Mouse (Mus musculus) myocyte (in vitro differentiated cells): Measurements from ENCODE around the gene Atp6v1e2. TPM values are rescaled to one million over a fixed set of nuclear protein-coding genes. Genes with fewer than 3 reads are reported as not detected.

ENCODE experiments used
- H3K27me3 ChIP-seq: one replicate; pipeline ENCODE4 v1.6.1; 2011; ENCODE audit not compliant: control insufficient read depth, insufficient read depth, insufficient read length
- H3K36me3 ChIP-seq: one replicate; pipeline ENCODE4 v1.6.1; 2011; ENCODE audit not compliant: control insufficient read depth, insufficient read depth
- H3K4me2 ChIP-seq: one replicate; pipeline ENCODE4 v1.6.1; 2011; ENCODE audit warnings: low read depth, control low read depth
- H3K4me3 ChIP-seq: one replicate; pipeline ENCODE4 v1.5.1; 2011; ENCODE audit warnings: mild to moderate bottlenecking, control low read depth, moderate library complexity
- H3K79me2 ChIP-seq: one replicate; pipeline ENCODE4 v1.6.1; 2011; ENCODE audit not compliant: control insufficient read depth, insufficient read depth
- H3ac ChIP-seq: one replicate; pipeline ENCODE4 v1.6.1; 2011; ENCODE audit not compliant: control insufficient read depth, insufficient read length
- CEBPB ChIP-seq: IDR thresholded peaks from 2 replicates; pipeline ENCODE4 v1.6.1; 2011; ENCODE audit warnings: mild to moderate bottlenecking, moderate library complexity; ENCODE audit not compliant: poor library complexity, insufficient read depth, severe bottlenecking
- E2F4 ChIP-seq: IDR thresholded peaks from one replicate; pipeline ENCODE4 v1.6.1; 2011; ENCODE audit warnings: mild to moderate bottlenecking, control low read depth, moderate library complexity; ENCODE audit not compliant: insufficient read depth
- MAX ChIP-seq: IDR thresholded peaks from one replicate; pipeline ENCODE4 v1.6.1; 2011; ENCODE audit warnings: low read depth, mild to moderate bottlenecking, control low read depth
- MYOD1 ChIP-seq, 3 experiments: IDR thresholded peaks; one replicate each; pipeline ENCODE4 v1.6.1; 2011; ENCODE audit warnings: control low read depth in 2 of 3, low read depth in 2 of 3, mild to moderate bottlenecking in 2 of 3, moderate library complexity in 1 of 3; ENCODE audit not compliant: insufficient read length in 2 of 3, control insufficient read depth in 1 of 3
- MYOG ChIP-seq, 3 experiments: IDR thresholded peaks; one replicate each; pipeline ENCODE4 v1.6.1; 2011; ENCODE audit warnings: control low read depth in 2 of 3, low read depth in 2 of 3, mild to moderate bottlenecking in 2 of 3; ENCODE audit not compliant: insufficient read length in 2 of 3, control insufficient read depth in 1 of 3, insufficient read depth in 1 of 3
- POLR2A ChIP-seq: IDR thresholded peaks from one replicate; pipeline ENCODE4 v1.6.1; 2011; ENCODE audit warnings: low read depth, mild to moderate bottlenecking, control low read depth, moderate library complexity; ENCODE audit not compliant: insufficient read length
- POLR2AphosphoS2 ChIP-seq: IDR thresholded peaks from one replicate; pipeline ENCODE4 v1.6.1; 2011; ENCODE audit warnings: low read depth, control low read depth; ENCODE audit not compliant: insufficient read length
- REST ChIP-seq: IDR thresholded peaks from one replicate; pipeline ENCODE4 v1.6.1; 2011; ENCODE audit warnings: mild to moderate bottlenecking, control low read depth, moderate library complexity; ENCODE audit not compliant: insufficient read depth, insufficient read length
- SRF ChIP-seq: IDR thresholded peaks from one replicate; pipeline ENCODE4 v1.6.1; 2011; ENCODE audit warnings: low read depth; ENCODE audit not compliant: control insufficient read depth, insufficient read length
- TCF12 ChIP-seq: IDR thresholded peaks from one replicate; pipeline ENCODE4 v1.6.1; 2011; ENCODE audit warnings: mild to moderate bottlenecking, control low read depth; ENCODE audit not compliant: poor library complexity, insufficient read depth, severe bottlenecking
- TCF3 ChIP-seq: IDR thresholded peaks from one replicate; pipeline ENCODE4 v1.6.1; 2011; ENCODE audit warnings: low read depth, control low read depth; ENCODE audit not compliant: insufficient read length
- USF1 ChIP-seq: IDR thresholded peaks from one replicate; pipeline ENCODE4 v1.6.1; 2011; ENCODE audit warnings: low read depth, mild to moderate bottlenecking, control low read depth, moderate library complexity
- polyA plus RNA-seq: library from polyadenylated mRNA; unstranded; fragments of >200 nt; fragmentation: generic; extraction: Trizol; gene quantifications from one replicate; pipeline ENCODE4 v1.2.1, GENCODE M21; 2012; ENCODE audit warnings: missing spikeins

Gene Atp6v1e2
- polyA plus RNA-seq, 1 experiment = not detected

- Histone ChIP-seq H3K4me3 (peak overlapping the region; percentile 94), H3K4me2 (peak overlapping the region; percentile 86), H3ac (no peak overlapping the region), H3K27me3 (no peaks in the 10 kb centered on the region), H3K79me2 (peaks cover 70% of the 10 kb centered on the region), H3K36me3 (peaks cover 13% of the 10 kb centered on the region)
- TF ChIP-seq MAX (no peak), REST (no peak), CEBPB (no peak), USF1 (no peak), SRF (no peak), E2F4 (no peak), MYOD1 (IDR thresholded peaks at IDR 0.05; ENCODE audit: control insufficient read depth in 1 of 3, insufficient read length in 2 of 3, low read depth in 2 of 3) (no peak), TCF3 (no peak), POLR2AphosphoS2 (no peak), TCF12 (no peak), MYOG (IDR thresholded peaks at IDR 0.05; ENCODE audit: control insufficient read depth in 1 of 3, insufficient read depth in 1 of 3, insufficient read length in 2 of 3, low read depth in 2 of 3) (no peak), POLR2A (no peak)
These were observed 18.3 kb upstream of the Atp6v1e2 start for GRCm38 (mm10) chr17:86966040-86966439.

GRCm38 (mm10) chr17:86965121-86965520 is 17.4 kb upstream of the Atp6v1e2 start:
- Histone ChIP-seq H3K4me3 (peak overlapping the region; percentile 94), H3K36me3 (peaks cover 11% of the 10 kb centered on the region), H3K27me3 (no peaks in the 10 kb centered on the region), H3K79me2 (peaks cover 63% of the 10 kb centered on the region), H3ac (no peak overlapping the region), H3K4me2 (peak overlapping the region; percentile 86)
- TF ChIP-seq POLR2AphosphoS2 (no peak), E2F4 (no peak), TCF3 (no peak), TCF12 (no peak), MYOG (IDR thresholded peaks at IDR 0.05; ENCODE audit: control insufficient read depth in 1 of 3, insufficient read depth in 1 of 3, insufficient read length in 2 of 3, low read depth in 2 of 3) (no peak), USF1 (no peak), MAX (no peak), CEBPB (no peak), MYOD1 (IDR thresholded peaks at IDR 0.05; ENCODE audit: control insufficient read depth in 1 of 3, insufficient read length in 2 of 3, low read depth in 2 of 3) (no peak), REST (no peak), SRF (no peak), POLR2A (no peak)

- Histone ChIP-seq H3ac (peak overlapping the region; percentile 62), H3K4me2 (peak overlapping the region; percentile 86), H3K36me3 (peaks cover 5% of the 10 kb centered on the region), H3K4me3 (peak overlapping the region; percentile 94), H3K27me3 (no peaks in the 10 kb centered on the region), H3K79me2 (peaks cover 56% of the 10 kb centered on the region)
- TF ChIP-seq MYOG (IDR thresholded peaks at IDR 0.05; ENCODE audit: control insufficient read depth in 1 of 3, insufficient read depth in 1 of 3, insufficient read length in 2 of 3, low read depth in 2 of 3) = no peak
- peak; percentile 53 for TF ChIP-seq POLR2AphosphoS2
- peak; percentile 78; the same call in 1 of the 2 replicates for TF ChIP-seq CEBPB
- no peak for TF ChIP-seq POLR2A
- no peak for TF ChIP-seq USF1
- no peak for TF ChIP-seq E2F4
- TF ChIP-seq TCF12 = no peak
- TF ChIP-seq REST = no peak
These were observed 16.8 kb upstream of the Atp6v1e2 start for GRCm38 (mm10) chr17:86964502-86964901.

GRCm38 (mm10) chr17:86964041-86964440 is 16.3 kb upstream of the Atp6v1e2 start:
- Histone ChIP-seq H3ac (peak overlapping the region; percentile 62), H3K27me3 (no peaks in the 10 kb centered on the region), H3K36me3 (peaks cover 5% of the 10 kb centered on the region), H3K4me2 (peak overlapping the region; percentile 64), H3K4me3 (peak overlapping the region; percentile 94), H3K79me2 (peaks cover 52% of the 10 kb centered on the region)
- no peak for TF ChIP-seq USF1
- TF ChIP-seq POLR2A = peak; percentile 8
- no peak for TF ChIP-seq E2F4

- peaks cover 5% of the 10 kb centered on the region for H3K36me3 ChIP-seq
- H3K4me3 ChIP-seq = peak overlapping the region; percentile 94
- H3ac ChIP-seq = peak overlapping the region; percentile 62
- H3K27me3 ChIP-seq = no peaks in the 10 kb centered on the region
- H3K79me2 ChIP-seq = peaks cover 47% of the 10 kb centered on the region
- no peak for TF ChIP-seq SRF
- TF ChIP-seq MAX = no peak
- TF ChIP-seq MYOD1 (IDR thresholded peaks at IDR 0.05; ENCODE audit: control insufficient read depth in 1 of 3, insufficient read length in 2 of 3, low read depth in 2 of 3) = peak in 1 of 3 experiments; percentile 3
- no peak for TF ChIP-seq TCF12
- TF ChIP-seq TCF3 = no peak
- no peak for TF ChIP-seq USF1
- TF ChIP-seq REST = no peak
- TF ChIP-seq CEBPB = no peak
- peak; percentile 70 for TF ChIP-seq POLR2AphosphoS2
- TF ChIP-seq POLR2A = peak; percentile 24
- no peak for TF ChIP-seq MYOG (IDR thresholded peaks at IDR 0.05; ENCODE audit: control insufficient read depth in 1 of 3, insufficient read depth in 1 of 3, insufficient read length in 2 of 3, low read depth in 2 of 3)
- no peak for TF ChIP-seq E2F4
- no peak overlapping the region for H3K4me2 ChIP-seq
These were observed 15.8 kb upstream of the Atp6v1e2 start for GRCm38 (mm10) chr17:86963586-86963902.
